Comparison of ENCODE assay signal across 1 mouse cellular context in the genomic region with DNA sequence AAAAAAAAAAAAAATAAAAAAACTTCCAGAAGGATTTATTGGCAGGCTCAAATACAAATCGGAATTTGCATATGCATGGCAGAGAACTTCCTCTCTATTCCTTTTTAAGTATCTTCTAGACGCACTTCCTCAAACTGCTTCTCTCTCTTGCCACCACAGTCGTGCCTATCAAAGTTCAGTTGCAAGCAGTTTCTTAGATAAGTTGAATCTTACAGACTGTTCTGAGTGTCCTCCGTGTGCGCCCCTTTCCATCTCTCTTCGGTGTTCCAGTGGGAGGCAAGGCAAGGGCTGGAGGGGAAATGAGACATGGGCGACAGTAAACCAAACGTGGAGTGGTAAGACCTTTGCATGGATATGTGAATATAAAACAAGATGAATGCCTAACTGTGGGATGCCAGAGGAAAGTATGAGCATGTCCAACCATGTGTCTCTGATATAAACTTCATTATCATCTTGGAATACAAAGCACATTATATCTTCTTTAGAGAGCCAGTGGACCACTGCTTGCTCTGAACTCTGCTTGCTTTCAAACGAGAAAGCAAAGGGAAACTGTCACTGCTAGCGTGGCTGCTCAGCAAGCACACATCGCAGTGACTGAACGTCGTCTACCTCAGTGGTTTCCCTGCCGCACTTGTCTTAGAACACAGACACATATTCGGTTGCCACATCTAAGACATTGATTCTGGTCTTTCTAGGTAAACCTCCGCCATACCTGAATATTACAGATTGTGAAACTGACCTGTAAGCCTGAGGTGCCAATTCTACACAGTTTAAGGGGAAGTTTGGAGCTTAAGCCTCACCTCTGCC.
A peak's percentile ranks its signal among the peaks of the same experiment; 100 is the strongest.
TF ChIP-seq lines count a peak whose summit lies in the region.

No protein-coding gene starts in this region.

TF ChIP-seq in MEL, 35 proteins besides CTCF, POLR2A, EP300 and RAD21 (continued from another document):
- TF ChIP-seq USF2 (IDR thresholded peaks at IDR 0.05; ENCODE audit: borderline replicate concordance in 1 of 2, insufficient read depth in 1 of 2, low read depth in 1 of 2, low read length in 2 of 2) (no peak), BHLHE40 (IDR thresholded peaks at IDR 0.05; ENCODE audit: borderline replicate concordance, low read depth, low read length) (no peak), HCFC1 (IDR thresholded peaks at IDR 0.05; ENCODE audit: low read depth, low read length) (peak; percentile 46; the same call in 1 of the 2 replicates), MXI1 (IDR thresholded peaks at IDR 0.05; ENCODE audit: low read depth, low read length) (peak; percentile 79), ZNF384 (IDR thresholded peaks at IDR 0.05; ENCODE audit: low read depth, low read length) (peak; percentile 57; the same call in 1 of the 2 replicates), TCF12 (IDR thresholded peaks at IDR 0.05; ENCODE audit: low read depth, low read length) (peak; percentile 82), RCOR1 (IDR thresholded peaks at IDR 0.05; ENCODE audit: low read depth, low read length) (peak; percentile 49; the same call in 1 of the 2 replicates), SIN3A (IDR thresholded peaks at IDR 0.05; ENCODE audit: low read length) (peak; percentile 74), ZMIZ1 (IDR thresholded peaks at IDR 0.05; ENCODE audit: low read depth, low read length) (peak; percentile 77), GABPA (IDR thresholded peaks at IDR 0.05; ENCODE audit: low read depth, low read length) (no peak), NELFE (IDR thresholded peaks at IDR 0.05; ENCODE audit: low read depth, low read length) (peak; percentile 55), CHD2 (IDR thresholded peaks at IDR 0.05; ENCODE audit: low read length) (no peak), MAFK (IDR thresholded peaks at IDR 0.05; ENCODE audit: borderline replicate concordance, low read depth, low read length) (no peak), ZKSCAN1 (IDR thresholded peaks at IDR 0.05; ENCODE audit: low read depth, low read length) (no peak; the same call in 1 of the 2 replicates), CHD1 (IDR thresholded peaks at IDR 0.05; ENCODE audit: low read depth, low read length) (no peak), MEF2A (IDR thresholded peaks at IDR 0.05; ENCODE audit: extremely low read depth, insufficient replicate concordance, low read depth, low read length, poor library complexity, severe bottlenecking) (no peak), ETS1 (IDR thresholded peaks at IDR 0.05; ENCODE audit: low read depth, low read length) (peak; percentile 79), MAZ (IDR thresholded peaks at IDR 0.05; ENCODE audit: low read depth, low read length) (no peak)
